Mouse (Mus musculus) neural tube, embryonic 13.5 days (tissue): ENCODE results near the gene Lilrb4a. TPM values are rescaled to one million over a fixed set of nuclear protein-coding genes. Genes with fewer than 3 reads are reported as not detected.

Experiments used
- ATAC-seq: fragments of 200-750 bp; cut with Nextera tagmentation; 2 replicates; pipeline ENCODE4 v1.8.0; 2017; ENCODE audit warnings: low read depth, mild to moderate bottlenecking, moderate TSS enrichment, moderate library complexity
- H3K27ac ChIP-seq: fragments of 300-500 bp; sonication (generic); replicated peaks from 2 replicates; pipeline ENCODE4 v1.5.1; 2015; ENCODE audit warnings: moderate library complexity, mild to moderate bottlenecking, inconsistent platforms
- H3K27me3 ChIP-seq: fragments of 300-500 bp; sonication (generic); 2 replicates; pipeline ENCODE4 v1.6.1; 2015; ENCODE audit warnings: mild to moderate bottlenecking, inconsistent platforms
- H3K36me3 ChIP-seq: fragments of 300-500 bp; sonication (generic); 2 replicates; pipeline ENCODE4 v1.6.1; 2015; ENCODE audit warnings: mild to moderate bottlenecking, inconsistent platforms
- H3K4me1 ChIP-seq: fragments of 300-500 bp; sonication (generic); replicated peaks from 2 replicates; pipeline ENCODE4 v1.6.1; 2015; ENCODE audit warnings: inconsistent platforms
- H3K4me2 ChIP-seq: fragments of 300-500 bp; sonication (generic); 2 replicates; pipeline ENCODE4 v1.6.1; 2015; ENCODE audit warnings: inconsistent platforms, mild to moderate bottlenecking, moderate library complexity
- H3K4me3 ChIP-seq: fragments of 300-500 bp; sonication (generic); 2 replicates; pipeline ENCODE4 v1.5.1; 2015; ENCODE audit warnings: mild to moderate bottlenecking, inconsistent platforms
- H3K9ac ChIP-seq: fragments of 300-500 bp; sonication (generic); 2 replicates; pipeline ENCODE4 v1.6.1; 2015; ENCODE audit warnings: moderate library complexity, mild to moderate bottlenecking, inconsistent platforms
- H3K9me3 ChIP-seq: fragments of 300-500 bp; sonication (generic); 2 replicates; pipeline ENCODE4 v1.6.1; 2016; ENCODE audit warnings: inconsistent platforms
- WGBS: fragments of 180-500 bp; shearing (Covaris S2); methylation state at CpG from one replicate; pipeline ENCODE4 v1.1.7; 2015; 5-methylcytosine and 5-hydroxymethylcytosine counted together
- polyA plus RNA-seq: library from polyadenylated mRNA; unstranded; fragments of >200 nt; fragmentation: Nextera tagmentation; extraction: Ambion mirVana; gene quantifications from 2 replicates; pipeline ENCODE4 v1.2.1, GENCODE M21; 2015

The Lilrb4a gene
- polyA plus RNA-seq, 1 experiment from 2014 or later, result 1.0 TPM

- H3K27me3 ChIP-seq, result no peaks in the 10 kb centered on the region
- no peak overlapping the region for H3K4me2 ChIP-seq
- H3K27ac ChIP-seq, result no peak overlapping the region
- H3K9me3 ChIP-seq, result no peaks in the 10 kb centered on the region
- ATAC-seq, result no peak
- H3K4me1 ChIP-seq, result no peaks in the 10 kb centered on the region
- H3K9ac ChIP-seq, result no peak overlapping the region
- no peak overlapping the region for H3K4me3 ChIP-seq
- 92% methylated on average over 3 of the region's 3 CpGs for WGBS
- H3K36me3 ChIP-seq, result no peaks in the 10 kb centered on the region
Measured at GRCm38 (mm10) chr10:51529497-51529896, 38.7 kb downstream of the Lilrb4a start.

GRCm38 (mm10) chr10:51530813-51531212 lies 40.1 kb downstream of the Lilrb4a start:
- 85% methylated on average over 7 of the region's 7 CpGs for WGBS
- no peaks in the 10 kb centered on the region for H3K36me3 ChIP-seq
- H3K27ac ChIP-seq, result no peak overlapping the region

More at GRCm38 (mm10) chr10:51530813-51531212, 40.1 kb downstream of the Lilrb4a start:
- no peak overlapping the region for H3K9ac ChIP-seq
- H3K27me3 ChIP-seq, result no peaks in the 10 kb centered on the region
- ATAC-seq, result no peak
- no peak overlapping the region for H3K4me2 ChIP-seq
- no peaks in the 10 kb centered on the region for H3K9me3 ChIP-seq
- no peak overlapping the region for H3K4me3 ChIP-seq
- no peaks in the 10 kb centered on the region for H3K4me1 ChIP-seq

Other genes with a start within 250 kb of the Lilrb4a start
- gene Gm49339, start 10.3 kb upstream of the Lilrb4a start, polyA plus RNA-seq, result not detected in 2 replicates
- 0.42 TPM in 1 of 2 replicates, not detected in the other for gene Lilr4b, start 10.3 kb upstream of the Lilrb4a start, polyA plus RNA-seq
- 1.3 and 1.8 TPM in 2 replicates for gene Fam162b, start 99.6 kb downstream of the Lilrb4a start, polyA plus RNA-seq
- gene Gprc6a, start 140.5 kb downstream of the Lilrb4a start, polyA plus RNA-seq, result not detected in 2 replicates
- 0.10 and 0.36 TPM in 2 replicates for gene Rfx6, start 186.8 kb downstream of the Lilrb4a start, polyA plus RNA-seq